Mouse (Mus musculus): ENCODE measurements at regions not wholly inside any gene's neighbourhood (a gene's known extent, or its start where the extent isn't known, plus 50 kb on each side); places are given as distances from the start of the nearest gene placed in this dataset.

- H3K4me3 ChIP-seq = no peak overlapping the region
- H3K36me3 ChIP-seq (ENCODE audit: control insufficient read depth, insufficient read depth, low read length) = no peaks in the 10 kb centered on the region
- no peak overlapping the region for H3K27ac ChIP-seq
- no peak overlapping the region for H3K9ac ChIP-seq (ENCODE audit: low read depth, low read length)
- no peaks in the 10 kb centered on the region for H3K79me2 ChIP-seq (replicated peaks; ENCODE audit: control insufficient read depth, insufficient read depth, low read length)
- H3K4me1 ChIP-seq (ENCODE audit: control insufficient read depth, insufficient read depth, low read length) = no peaks in the 10 kb centered on the region
- TF ChIP-seq POLR2A (IDR thresholded peaks at IDR 0.05; ENCODE audit: insufficient read depth, low read depth, low read length) (no peak), EP300 (IDR thresholded peaks at IDR 0.05; ENCODE audit: insufficient read depth, low read depth, low read length) (no peak), CTCF (IDR thresholded peaks at IDR 0.05) (no peak)
- intact Hi-C loops (cut with DNase I) = no loop called here
- 37% methylated on average over 13 of the region's 13 CpGs for WGBS
- DNase-seq = peak in 1 of 2 experiments; percentile 15
- no peaks in the 10 kb centered on the region for H3K27me3 ChIP-seq (ENCODE audit: control insufficient read depth, insufficient read depth, low read length)
Observed at GRCm38 (mm10) chr15:94139534-94139958, 325.7 kb downstream of the Adamts20 start.

GRCm38 (mm10) chr15:94137159-94137952 lies 327.9 kb downstream of the Adamts20 start:
- Histone ChIP-seq H3K9ac (ENCODE audit: low read depth, low read length) (no peak overlapping the region), H3K4me3 (no peak overlapping the region), H3K79me2 (replicated peaks; ENCODE audit: control insufficient read depth, insufficient read depth, low read length) (no peaks in the 10 kb centered on the region), H3K4me1 (ENCODE audit: control insufficient read depth, insufficient read depth, low read length) (no peaks in the 10 kb centered on the region), H3K27ac (no peak overlapping the region), H3K36me3 (ENCODE audit: control insufficient read depth, insufficient read depth, low read length) (no peaks in the 10 kb centered on the region), H3K27me3 (ENCODE audit: control insufficient read depth, insufficient read depth, low read length) (no peaks in the 10 kb centered on the region)
- DNase-seq = no peak
- no peak for TF ChIP-seq EP300 (IDR thresholded peaks at IDR 0.05; ENCODE audit: insufficient read depth, low read depth, low read length)
- TF ChIP-seq POLR2A (IDR thresholded peaks at IDR 0.05; ENCODE audit: insufficient read depth, low read depth, low read length) = no peak
- TF ChIP-seq CTCF (IDR thresholded peaks at IDR 0.05) = no peak
- intact Hi-C loops (cut with DNase I) = no loop called here
- 78% methylated on average over 27 of the region's 27 CpGs for WGBS

GRCm38 (mm10) chr15:94112801-94113200 lies 352.4 kb downstream of the Adamts20 start:
- peak in 1 of 2 experiments; percentile 15 for DNase-seq
- 38% methylated on average over 5 of the region's 5 CpGs for WGBS

GRCm38 (mm10) chr15:94107186-94107716 lies 358.0 kb downstream of the Adamts20 start:
- Histone ChIP-seq H3K27me3 (ENCODE audit: control insufficient read depth, insufficient read depth, low read length) (no peaks in the 10 kb centered on the region), H3K79me2 (replicated peaks; ENCODE audit: control insufficient read depth, insufficient read depth, low read length) (no peaks in the 10 kb centered on the region), H3K36me3 (ENCODE audit: control insufficient read depth, insufficient read depth, low read length) (no peaks in the 10 kb centered on the region), H3K4me3 (no peak overlapping the region), H3K9ac (ENCODE audit: low read depth, low read length) (no peak overlapping the region), H3K27ac (no peak overlapping the region), H3K4me1 (ENCODE audit: control insufficient read depth, insufficient read depth, low read length) (no peaks in the 10 kb centered on the region; the same call in 1 of the 2 replicates)
- TF ChIP-seq CTCF (IDR thresholded peaks at IDR 0.05) (no peak), POLR2A (IDR thresholded peaks at IDR 0.05; ENCODE audit: insufficient read depth, low read depth, low read length) (no peak), EP300 (IDR thresholded peaks at IDR 0.05; ENCODE audit: insufficient read depth, low read depth, low read length) (no peak)
- WGBS = 20% methylated on average over 2 of the region's 2 CpGs
- peak; percentile 30 to 45 for DNase-seq
- intact Hi-C loops (cut with DNase I) = no loop called here

More at GRCm38 (mm10) chr15:94112801-94113200, 352.4 kb downstream of the Adamts20 start:
- intact Hi-C loops (cut with DNase I) = no loop called here
- no peaks in the 10 kb centered on the region for H3K27me3 ChIP-seq (ENCODE audit: control insufficient read depth, insufficient read depth, low read length)
- no peaks in the 10 kb centered on the region for H3K36me3 ChIP-seq (ENCODE audit: control insufficient read depth, insufficient read depth, low read length)
- no peaks in the 10 kb centered on the region for H3K79me2 ChIP-seq (replicated peaks; ENCODE audit: control insufficient read depth, insufficient read depth, low read length)
- TF ChIP-seq POLR2A (IDR thresholded peaks at IDR 0.05; ENCODE audit: insufficient read depth, low read depth, low read length) = no peak
- no peak for TF ChIP-seq EP300 (IDR thresholded peaks at IDR 0.05; ENCODE audit: insufficient read depth, low read depth, low read length)
- TF ChIP-seq CTCF (IDR thresholded peaks at IDR 0.05) = no peak
- H3K4me1 ChIP-seq (ENCODE audit: control insufficient read depth, insufficient read depth, low read length) = no peaks in the 10 kb centered on the region
- H3K9ac ChIP-seq (ENCODE audit: low read depth, low read length) = no peak overlapping the region
- H3K4me3 ChIP-seq = no peak overlapping the region
- H3K27ac ChIP-seq = no peak overlapping the region

- no peak overlapping the region for H3K4me3 ChIP-seq
- TF ChIP-seq EP300 (IDR thresholded peaks at IDR 0.05; ENCODE audit: insufficient read depth, low read depth, low read length) = no peak
- no peak for TF ChIP-seq POLR2A (IDR thresholded peaks at IDR 0.05; ENCODE audit: insufficient read depth, low read depth, low read length)
- TF ChIP-seq CTCF (IDR thresholded peaks at IDR 0.05) = no peak
- H3K27me3 ChIP-seq (ENCODE audit: control insufficient read depth, insufficient read depth, low read length) = no peaks in the 10 kb centered on the region
- WGBS = 58% methylated on average over 5 of the region's 5 CpGs
- no peak overlapping the region for H3K9ac ChIP-seq (ENCODE audit: low read depth, low read length)
- no peaks in the 10 kb centered on the region for H3K36me3 ChIP-seq (ENCODE audit: control insufficient read depth, insufficient read depth, low read length)
- intact Hi-C loops (cut with DNase I) = no loop called here
- H3K79me2 ChIP-seq (replicated peaks; ENCODE audit: control insufficient read depth, insufficient read depth, low read length) = no peaks in the 10 kb centered on the region
- H3K4me1 ChIP-seq (ENCODE audit: control insufficient read depth, insufficient read depth, low read length) = no peaks in the 10 kb centered on the region
- no peak for DNase-seq
- H3K27ac ChIP-seq = no peak overlapping the region
Observed at GRCm38 (mm10) chr15:94090644-94091043, 374.6 kb downstream of the Adamts20 start.

- no peak overlapping the region for H3K9ac ChIP-seq (ENCODE audit: low read depth, low read length)
- 65% methylated on average over 6 of the region's 6 CpGs for WGBS
- no peak overlapping the region for H3K27ac ChIP-seq
- no peaks in the 10 kb centered on the region for H3K4me1 ChIP-seq (ENCODE audit: control insufficient read depth, insufficient read depth, low read length)
- H3K36me3 ChIP-seq (ENCODE audit: control insufficient read depth, insufficient read depth, low read length) = no peaks in the 10 kb centered on the region
- no peaks in the 10 kb centered on the region for H3K79me2 ChIP-seq (replicated peaks; ENCODE audit: control insufficient read depth, insufficient read depth, low read length)
- intact Hi-C loops (cut with DNase I) = no loop called here
- H3K4me3 ChIP-seq = no peak overlapping the region
- no peak for DNase-seq
- H3K27me3 ChIP-seq (ENCODE audit: control insufficient read depth, insufficient read depth, low read length) = no peaks in the 10 kb centered on the region
- no peak for TF ChIP-seq POLR2A (IDR thresholded peaks at IDR 0.05; ENCODE audit: insufficient read depth, low read depth, low read length)
Observed at GRCm38 (mm10) chr15:94089856-94090255, 375.4 kb downstream of the Adamts20 start.
